Mouse (Mus musculus): ENCODE results near the gene Tmco1.
"Not testable (repeated sequence)": the region's sequence is repeated elsewhere in the genome, so short reads cannot be mapped to it uniquely, and the experiment has no call there.

The Tmco1 gene

DNA sequence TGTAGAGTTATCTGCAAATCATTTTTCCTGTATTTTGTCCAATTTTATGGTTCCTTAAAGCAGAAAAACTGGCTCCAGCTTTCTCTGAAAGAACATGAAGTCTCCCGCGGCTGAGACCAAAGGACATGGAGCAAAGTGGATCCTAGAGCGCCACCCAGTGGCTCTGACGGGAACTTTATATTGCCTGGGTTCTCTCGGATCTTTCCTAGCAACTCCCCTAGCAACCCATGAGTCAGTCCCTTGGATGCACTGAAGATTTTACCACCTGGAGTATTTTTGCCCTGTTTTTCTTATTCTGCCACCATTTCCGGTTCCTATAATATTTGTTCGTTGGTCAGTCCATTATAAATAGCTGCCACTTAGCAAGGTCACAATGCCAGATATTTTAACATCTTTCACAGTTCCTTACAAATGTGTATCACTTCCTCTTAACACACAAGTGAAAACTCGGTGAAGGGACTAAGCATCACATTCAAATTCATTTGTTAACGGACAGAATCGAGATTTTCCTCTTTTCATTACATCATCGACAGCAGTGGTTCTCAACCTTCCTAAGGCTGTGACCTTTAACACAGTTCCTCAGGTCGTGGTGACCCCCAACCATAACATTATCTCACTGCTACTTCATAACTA is 29.4 kb downstream of the Tmco1 start:
- no peaks in the 10 kb centered on the region for H3K27me3 ChIP-seq (ENCODE audit: control insufficient read depth, insufficient read depth, low read length, poor library complexity, severe bottlenecking)
- H3K36me3 ChIP-seq (ENCODE audit: control insufficient read depth, insufficient read depth, low read length, poor library complexity, severe bottlenecking) = no peaks in the 10 kb centered on the region
- peak; percentile 87 for DNase-seq (ENCODE audit: low read depth, low spot score)

DNA sequence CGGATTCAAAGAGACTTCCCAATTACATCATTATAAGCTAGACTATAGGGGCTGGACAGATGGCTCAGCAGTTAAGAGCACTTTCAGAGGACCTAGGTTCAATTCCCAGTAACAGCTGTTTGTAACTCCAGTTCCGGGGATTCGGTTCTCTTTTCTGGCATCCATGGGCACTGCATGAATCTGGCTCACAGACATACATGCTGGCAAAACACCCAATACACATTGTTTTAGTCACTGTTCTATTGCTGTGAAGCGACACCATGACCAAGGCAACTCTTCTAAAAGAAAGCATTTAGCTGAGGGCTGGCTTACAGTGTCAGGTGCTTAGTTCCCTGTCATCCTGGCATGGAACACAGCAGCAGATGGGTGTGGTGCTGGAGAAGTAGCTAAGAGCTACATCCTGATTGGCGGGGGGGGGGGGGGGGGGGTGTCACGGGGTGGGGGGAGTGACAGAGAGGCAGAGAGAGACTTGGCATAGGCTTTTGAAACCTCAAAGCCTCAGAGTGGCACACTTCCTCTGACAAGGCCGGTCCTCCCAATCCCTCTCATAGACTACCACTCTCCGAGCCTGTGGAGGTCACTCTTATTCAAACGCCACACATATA is 31.1 kb downstream of the Tmco1 start:
- DNase-seq (ENCODE audit: low read depth, low spot score) = peak; percentile 56
- Histone ChIP-seq H3K36me3 (ENCODE audit: control insufficient read depth, insufficient read depth, low read length, poor library complexity, severe bottlenecking) (no peaks in the 10 kb centered on the region), H3K27me3 (ENCODE audit: control insufficient read depth, insufficient read depth, low read length, poor library complexity, severe bottlenecking) (no peaks in the 10 kb centered on the region)

DNA sequence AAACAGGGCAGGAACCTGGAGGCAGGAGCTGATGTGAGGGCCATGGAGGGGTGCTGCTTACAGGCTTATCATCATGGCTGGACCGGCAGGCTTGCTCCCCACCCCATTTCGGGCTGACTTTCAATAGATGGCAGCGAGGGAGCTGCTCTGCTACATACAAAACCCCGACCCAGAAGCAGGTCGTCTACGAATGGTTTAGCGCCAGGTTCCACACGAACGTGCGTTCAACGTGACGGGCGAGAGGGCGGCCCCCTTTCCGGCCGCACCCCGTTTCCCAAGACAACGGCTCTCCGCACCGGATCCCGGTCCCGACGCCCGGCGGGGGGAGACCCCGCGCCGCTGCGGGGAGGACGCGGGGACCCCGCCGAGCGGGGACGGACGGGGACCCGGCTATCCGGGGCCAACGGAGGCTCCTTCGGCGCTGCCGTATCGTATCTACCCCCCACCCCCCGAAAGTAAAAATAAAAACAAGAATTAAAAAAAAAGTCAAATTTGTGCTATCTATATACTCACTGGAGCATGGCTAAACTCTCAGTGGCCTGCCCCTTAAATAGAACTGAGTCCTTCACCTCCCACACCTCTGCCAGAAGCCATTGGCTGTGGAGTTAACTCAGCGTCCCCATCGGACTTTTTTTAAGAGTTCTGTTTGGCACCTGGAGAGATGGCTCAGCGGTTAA is 32.1 kb downstream of the Tmco1 start:
- no peaks in the 10 kb centered on the region for H3K36me3 ChIP-seq (ENCODE audit: control insufficient read depth, insufficient read depth, low read length, poor library complexity, severe bottlenecking)
- H3K27me3 ChIP-seq (ENCODE audit: control insufficient read depth, insufficient read depth, low read length, poor library complexity, severe bottlenecking) = no peaks in the 10 kb centered on the region
- peak; percentile 27 for DNase-seq (ENCODE audit: low read depth, low spot score)

DNA sequence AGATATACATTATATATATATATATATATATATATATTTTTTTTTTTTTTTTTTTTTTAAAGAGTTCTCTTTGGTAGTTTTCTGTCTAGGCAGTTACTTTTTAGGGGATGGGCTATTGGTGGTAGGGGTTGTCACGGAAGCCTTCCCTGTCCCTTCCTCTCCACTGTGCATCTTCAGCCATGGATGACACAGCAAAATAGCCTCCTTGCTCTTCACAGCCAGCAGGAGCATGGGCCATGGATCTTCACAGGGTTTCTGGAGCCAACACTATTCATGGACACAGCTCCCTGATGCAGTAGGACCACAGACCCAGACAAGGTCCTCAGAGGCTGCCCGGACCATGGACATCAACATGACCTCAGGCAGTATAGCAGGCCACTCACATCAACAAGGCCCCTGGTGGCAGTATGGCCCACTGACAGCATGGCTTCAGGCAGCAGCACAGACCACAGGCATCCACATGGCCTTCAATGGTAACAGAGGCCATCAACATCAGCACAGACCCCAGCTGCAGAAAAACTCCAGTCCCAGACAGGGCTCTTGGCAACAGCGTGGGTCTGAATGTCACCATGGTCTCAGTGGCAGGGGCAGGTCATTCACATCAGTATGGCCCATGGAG is 32.8 kb downstream of the Tmco1 start:
- Histone ChIP-seq H3K36me3 (ENCODE audit: control insufficient read depth, insufficient read depth, low read length, poor library complexity, severe bottlenecking) (no peaks in the 10 kb centered on the region), H3K27me3 (ENCODE audit: control insufficient read depth, insufficient read depth, low read length, poor library complexity, severe bottlenecking) (no peaks in the 10 kb centered on the region)
- DNase-seq (ENCODE audit: low read depth, low spot score) = no peak

DNA sequence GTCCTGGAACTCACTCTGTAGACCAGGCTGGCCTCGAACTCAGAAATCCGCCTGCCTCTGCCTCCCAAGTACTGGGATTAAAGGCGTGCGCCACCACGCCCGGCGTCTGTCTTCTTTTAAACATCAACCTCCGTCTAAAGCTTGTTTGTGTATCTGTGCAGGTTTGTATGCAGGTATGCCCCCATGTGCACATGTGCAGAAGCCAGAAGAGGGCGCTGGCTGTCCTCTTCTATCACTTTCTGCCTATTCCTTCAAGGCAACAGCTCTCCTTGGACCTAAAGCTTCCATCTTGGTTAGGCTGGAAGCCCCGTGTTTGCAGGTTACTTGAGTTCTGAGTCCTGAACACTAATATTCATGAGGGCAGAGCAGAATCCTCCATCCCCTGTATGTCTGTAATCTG is 34.7 kb downstream of the Tmco1 start:
- no peaks in the 10 kb centered on the region for H3K27me3 ChIP-seq (ENCODE audit: control insufficient read depth, insufficient read depth, low read length, poor library complexity, severe bottlenecking)
- DNase-seq (ENCODE audit: low read depth, low spot score) = no peak
- H3K36me3 ChIP-seq (ENCODE audit: control insufficient read depth, insufficient read depth, low read length, poor library complexity, severe bottlenecking) = no peaks in the 10 kb centered on the region

DNA sequence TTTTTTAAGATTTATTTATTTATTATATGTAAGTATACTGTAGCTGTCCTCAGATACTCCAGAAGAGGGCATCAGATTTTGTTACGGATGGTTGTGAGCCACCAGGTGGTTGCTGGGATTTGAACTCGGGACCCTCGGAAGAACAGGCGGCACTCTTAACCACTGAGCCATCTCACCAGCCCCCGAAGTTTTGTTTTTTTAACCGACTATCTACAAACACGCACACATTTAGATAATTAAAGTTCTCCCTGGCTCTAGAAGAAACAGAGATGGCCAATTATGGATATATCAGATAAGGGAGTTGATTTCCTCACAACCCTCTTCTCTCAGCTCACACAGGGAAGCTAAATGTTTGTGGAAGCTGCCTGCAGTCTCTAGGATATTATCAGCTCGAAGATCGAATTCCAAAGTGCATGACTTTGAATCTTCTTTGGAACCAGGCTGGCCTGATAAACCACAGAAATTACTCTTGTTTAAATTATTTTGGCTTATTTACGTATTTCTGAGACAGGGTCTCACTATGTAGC is 37.9 kb downstream of the Tmco1 start:
- H3K36me3 ChIP-seq (ENCODE audit: control insufficient read depth, insufficient read depth, low read length, poor library complexity, severe bottlenecking); DNase-seq (ENCODE audit: low read depth, low spot score); H3K27me3 ChIP-seq (ENCODE audit: control insufficient read depth, insufficient read depth, low read length, poor library complexity, severe bottlenecking): not testable (repeated sequence)

DNA sequence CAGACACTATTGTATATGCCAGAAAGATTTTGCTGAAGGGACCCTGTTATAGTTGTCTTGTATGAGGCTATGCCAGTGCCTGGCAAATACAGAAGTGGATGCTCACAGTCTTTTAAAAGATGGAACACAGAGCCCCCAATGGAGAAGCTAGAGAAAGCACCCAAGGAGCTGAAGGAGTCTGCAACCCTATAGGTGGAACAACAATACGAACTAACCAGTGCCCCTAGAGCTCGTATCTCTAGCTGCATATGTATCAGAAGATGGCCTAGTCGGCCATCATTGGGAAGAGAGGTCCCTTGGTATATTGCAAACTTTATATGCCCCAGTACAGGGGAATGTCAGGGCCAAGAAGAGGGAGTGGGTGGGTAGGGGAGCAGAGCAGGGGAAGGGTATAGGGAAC is 41.0 kb downstream of the Tmco1 start:
- not testable (repeated sequence) for H3K36me3 ChIP-seq (ENCODE audit: control insufficient read depth, insufficient read depth, low read length, poor library complexity, severe bottlenecking); H3K27me3 ChIP-seq (ENCODE audit: control insufficient read depth, insufficient read depth, low read length, poor library complexity, severe bottlenecking)
- peak; percentile 30 for DNase-seq (ENCODE audit: low read depth, low spot score)

DNA sequence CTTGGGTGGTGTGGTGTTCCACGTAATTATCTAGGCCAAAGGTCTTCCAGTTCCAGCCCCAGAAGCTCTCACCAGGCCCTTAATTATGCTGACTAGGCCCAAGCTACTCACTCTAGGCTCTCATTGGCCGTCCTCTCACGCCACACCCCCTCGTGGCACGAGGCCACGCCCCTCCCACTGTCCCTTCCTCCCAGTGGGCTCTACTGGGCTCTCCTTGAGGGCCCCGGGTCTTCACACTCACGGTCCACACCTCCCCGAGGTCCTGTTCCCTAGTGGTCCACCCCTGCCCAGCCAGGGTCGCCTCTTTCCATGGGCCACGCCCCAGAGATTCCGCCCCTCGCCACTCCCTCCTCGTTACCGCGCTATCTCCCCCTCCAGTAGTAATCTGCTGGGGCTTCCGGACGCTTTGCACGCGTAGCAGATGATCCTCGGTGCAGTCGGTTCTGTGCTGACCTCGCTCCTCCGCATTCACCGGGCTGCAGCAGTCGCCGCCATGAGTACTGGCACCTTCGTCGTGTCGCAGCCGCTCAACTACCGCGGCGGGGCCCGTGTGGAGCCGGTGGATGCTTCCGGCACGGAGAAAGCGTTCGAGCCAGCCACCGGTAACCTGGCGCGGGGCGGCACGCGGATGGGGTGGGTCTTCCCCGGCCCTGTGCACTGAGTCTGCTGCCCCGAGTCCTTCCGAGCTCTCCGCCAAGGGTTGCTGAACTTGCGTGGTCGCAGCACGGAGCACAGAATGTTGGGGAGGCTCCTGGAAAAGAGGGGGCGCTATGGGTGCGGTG is 41.8 kb downstream of the Tmco1 start, which contains the start of gene Aldh9a1:
Gene Aldh9a1 (plus strand): TSS at position 177 of the 782 bp plus-strand sequence.
- Histone ChIP-seq H3K36me3 (ENCODE audit: control insufficient read depth, insufficient read depth, low read length, poor library complexity, severe bottlenecking) (peaks cover 7% of the 10 kb centered on the region), H3K27me3 (ENCODE audit: control insufficient read depth, insufficient read depth, low read length, poor library complexity, severe bottlenecking) (no peaks in the 10 kb centered on the region)
- DNase-seq (ENCODE audit: low read depth, low spot score) = peak; percentile 83

DNA sequence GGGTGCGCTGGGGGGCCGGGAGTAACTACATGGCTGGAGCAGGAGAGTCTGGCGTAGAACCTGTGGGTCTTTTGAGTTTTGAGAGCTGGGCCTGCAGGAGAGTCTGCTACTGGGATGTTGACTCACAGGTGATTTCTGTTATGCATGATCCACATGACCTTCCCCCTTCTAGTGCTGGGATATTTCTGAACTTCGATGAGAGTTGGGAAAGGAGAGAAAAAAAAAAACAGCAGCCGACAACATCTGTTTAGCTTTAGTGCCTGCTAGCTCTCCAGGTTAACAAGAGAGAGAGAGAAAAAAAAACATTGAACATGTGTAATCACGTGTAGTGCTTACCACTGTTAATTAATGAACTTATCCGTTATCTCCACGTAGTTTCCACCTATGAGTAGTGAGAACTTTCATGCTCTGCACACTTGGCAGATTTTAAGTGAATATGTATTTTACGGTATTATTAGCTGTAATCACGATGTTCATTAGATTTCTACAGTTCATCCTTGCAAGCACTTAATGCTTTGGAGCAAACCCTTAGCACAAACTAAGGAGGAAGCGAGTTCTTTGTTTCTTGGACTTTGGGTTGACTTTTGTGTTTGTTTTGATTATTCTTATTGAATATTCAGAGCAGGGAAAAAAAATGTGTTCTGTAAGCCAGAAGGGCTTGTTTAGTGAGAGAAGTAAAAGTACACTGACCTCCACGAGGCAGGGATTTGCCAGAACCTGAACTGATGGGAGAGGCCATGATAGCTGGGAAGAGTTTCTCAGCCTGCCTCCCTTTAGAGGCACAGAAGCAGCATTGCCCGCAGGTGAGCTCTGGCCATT is 42.6 kb downstream of the Tmco1 start:
- H3K36me3 ChIP-seq (ENCODE audit: control insufficient read depth, insufficient read depth, low read length, poor library complexity, severe bottlenecking) = peaks cover 7% of the 10 kb centered on the region
- DNase-seq (ENCODE audit: low read depth, low spot score) = no peak

DNA sequence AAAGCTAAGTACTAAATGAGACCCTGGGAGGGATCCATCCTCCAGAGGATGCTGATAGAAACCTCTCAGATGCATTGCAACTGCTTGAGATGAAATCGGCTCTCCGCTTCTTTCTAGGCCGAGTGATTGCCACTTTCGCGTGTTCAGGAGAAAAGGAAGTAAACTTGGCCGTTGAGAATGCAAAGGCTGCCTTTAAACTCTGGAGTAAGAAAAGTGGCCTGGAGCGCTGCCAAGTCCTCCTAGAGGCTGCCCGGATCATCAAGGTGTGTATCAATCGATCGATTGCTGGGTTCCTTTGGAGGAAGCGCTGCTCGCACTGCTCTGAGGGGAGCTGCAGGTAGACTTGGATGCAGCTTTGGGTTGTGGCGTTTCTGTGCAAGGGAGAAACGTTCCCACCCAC is 44.2 kb downstream of the Tmco1 start:
- no peak for DNase-seq (ENCODE audit: low read depth, low spot score)
- Histone ChIP-seq H3K36me3 (ENCODE audit: control insufficient read depth, insufficient read depth, low read length, poor library complexity, severe bottlenecking) (peaks cover 10% of the 10 kb centered on the region), H3K27me3 (ENCODE audit: control insufficient read depth, insufficient read depth, low read length, poor library complexity, severe bottlenecking) (no peaks in the 10 kb centered on the region)

More for the DNA sequence above, 42.6 kb downstream of the Tmco1 start:
- no peaks in the 10 kb centered on the region for H3K27me3 ChIP-seq (ENCODE audit: control insufficient read depth, insufficient read depth, low read length, poor library complexity, severe bottlenecking)

DNA sequence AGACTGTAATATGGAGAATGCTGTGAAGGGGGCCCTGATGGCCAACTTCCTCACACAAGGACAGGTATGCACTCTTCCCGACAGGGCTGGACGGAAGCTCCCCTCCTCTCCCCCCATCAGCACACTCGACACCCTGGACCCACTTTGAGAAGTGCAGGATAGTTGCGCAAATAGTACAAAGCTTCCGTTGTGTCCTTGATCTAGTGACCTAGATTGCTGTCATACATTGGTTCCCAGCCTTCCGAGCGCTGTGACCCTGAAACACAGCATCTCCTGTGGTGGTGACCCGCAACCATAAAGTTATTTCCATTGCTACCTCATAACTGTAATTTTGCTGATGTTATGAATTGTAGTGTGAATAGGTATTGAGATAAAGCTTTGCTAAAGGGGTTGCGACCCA is 49.2 kb downstream of the Tmco1 start:
- no peak for DNase-seq (ENCODE audit: low read depth, low spot score)
- Histone ChIP-seq H3K27me3 (ENCODE audit: control insufficient read depth, insufficient read depth, low read length, poor library complexity, severe bottlenecking) (no peaks in the 10 kb centered on the region), H3K36me3 (ENCODE audit: control insufficient read depth, insufficient read depth, low read length, poor library complexity, severe bottlenecking) (peaks cover 20% of the 10 kb centered on the region)

DNA sequence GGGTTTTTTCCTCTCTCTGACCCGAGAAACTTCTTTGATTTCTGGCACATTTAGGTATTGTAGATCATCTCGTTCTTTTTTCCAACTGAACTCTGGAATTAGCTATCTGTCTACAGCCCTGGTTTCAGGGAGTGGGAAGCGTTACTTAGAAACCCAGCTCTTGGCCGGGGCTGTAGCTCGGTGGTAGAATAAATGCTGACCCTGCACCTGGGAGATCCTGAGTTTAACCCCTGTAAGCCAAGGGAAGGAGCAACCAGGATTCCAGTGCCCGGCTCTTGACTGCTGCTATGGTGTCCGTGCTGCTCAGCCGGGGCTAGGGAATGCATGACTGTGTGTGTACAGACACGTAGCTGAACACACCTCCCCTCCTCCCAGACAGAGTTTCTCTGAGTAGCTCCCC is 50.6 kb downstream of the Tmco1 start:
- H3K27me3 ChIP-seq (ENCODE audit: control insufficient read depth, insufficient read depth, low read length, poor library complexity, severe bottlenecking) = no peaks in the 10 kb centered on the region
- DNase-seq (ENCODE audit: low read depth, low spot score) = no peak
- peaks cover 20% of the 10 kb centered on the region for H3K36me3 ChIP-seq (ENCODE audit: control insufficient read depth, insufficient read depth, low read length, poor library complexity, severe bottlenecking)

DNA sequence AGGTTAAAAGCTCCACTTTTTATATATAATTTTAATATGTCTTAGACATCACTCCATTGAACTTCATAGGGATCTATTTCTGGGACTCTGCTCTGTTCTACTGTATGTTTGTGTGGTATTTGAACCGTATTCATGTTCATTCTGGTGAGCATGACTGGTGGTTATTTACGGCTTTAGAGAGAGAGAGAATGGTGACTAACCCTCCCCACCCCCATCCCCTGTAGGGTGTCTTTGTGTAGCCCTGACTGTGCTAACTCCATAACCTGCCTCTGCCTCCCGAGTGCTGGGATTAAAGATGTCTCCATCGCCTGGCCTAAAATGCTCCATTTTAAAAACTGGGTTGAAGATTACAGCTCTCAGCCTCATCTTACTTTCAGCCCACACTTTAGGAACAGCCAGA is 52.1 kb downstream of the Tmco1 start:
- Histone ChIP-seq H3K36me3 (ENCODE audit: control insufficient read depth, insufficient read depth, low read length, poor library complexity, severe bottlenecking) (peaks cover 16% of the 10 kb centered on the region; the same call in 1 of the 2 replicates), H3K27me3 (ENCODE audit: control insufficient read depth, insufficient read depth, low read length, poor library complexity, severe bottlenecking) (no peaks in the 10 kb centered on the region)
- no peak for DNase-seq (ENCODE audit: low read depth, low spot score)

DNA sequence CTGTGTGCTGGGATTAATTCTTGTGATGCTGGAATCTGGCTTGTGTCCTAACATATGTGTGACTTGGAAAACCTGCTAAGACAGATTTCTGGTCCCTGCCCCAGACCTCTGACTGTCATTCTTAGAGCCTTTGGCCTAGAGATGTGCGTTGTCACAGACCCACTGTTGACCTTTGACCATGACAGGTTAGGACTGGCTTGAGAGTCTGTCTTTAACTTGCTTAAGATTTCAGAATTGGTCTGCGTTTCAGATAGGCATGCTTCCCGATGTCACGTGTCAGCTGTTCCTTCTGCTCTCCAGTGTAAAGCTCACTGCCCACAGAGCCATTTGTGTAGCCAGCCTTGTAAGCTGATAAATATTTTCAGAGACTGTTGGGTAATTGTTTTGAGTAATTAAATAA is 54.6 kb downstream of the Tmco1 start:
- DNase-seq (ENCODE audit: low read depth, low spot score) = no peak
- no peaks in the 10 kb centered on the region for H3K27me3 ChIP-seq (ENCODE audit: control insufficient read depth, insufficient read depth, low read length, poor library complexity, severe bottlenecking)

More for the DNA sequence above, 54.6 kb downstream of the Tmco1 start:
- H3K36me3 ChIP-seq (ENCODE audit: control insufficient read depth, insufficient read depth, low read length, poor library complexity, severe bottlenecking) = peaks cover 11% of the 10 kb centered on the region; the same call in 1 of the 2 replicates
